10 mouse cellular contexts compared by ENCODE assay signal in genomic region chr19:42034881-42035455, GRCm38 (mm10). TPM values are rescaled to one million over a fixed set of nuclear protein-coding genes. Genes with fewer than 3 reads are reported as not detected.
DNase-seq lines count a peak whose midpoint lies in the region; ATAC-seq and TF ChIP-seq lines count a peak whose summit lies in the region.
"Had no signal": no experiment of that assay in that cellular context is flagged by ENCODE, and none has a peak within 500 bp of the region (broad histone marks: within the 10 kb centered on the region; RNA-seq: fewer than 3 reads in every experiment).

No protein-coding gene starts in this region.

- intact Hi-C loops in left cerebral cortex, adult 2 months (cut with DNase I), result loop anchor here (1.0 to 5.0 kb wide), 3 partner anchors 34 to 131 kb away; no protein-coding TSS in a partner anchor
- intact Hi-C loops in left cerebral cortex, postnatal 36 days (cut with DNase I), result loop anchor here (1.0 to 5.0 kb wide), 3 partner anchors 34 to 132 kb away; partner anchors contain the start of gene Marveld1

- H3K4me3 ChIP-seq in left cerebral cortex, adult 2 months, result no peak overlapping the region
- 0 out of 2 replicates have a peak overlapping the region, but pooled peaks have one; percentile 8 for H3K4me3 ChIP-seq in embryonic facial prominence, embryonic 10.5 days
- H3K4me3 ChIP-seq in limb, embryonic 12.5 days (replicated peaks), result no peak overlapping the region
- H3K4me3 ChIP-seq: myocyte had no signal

- TF ChIP-seq CTCF in left cerebral cortex, adult 2 months (IDR thresholded peaks at IDR 0.05), result no peak

- H3K4me2 ChIP-seq in limb, embryonic 12.5 days, result peak overlapping the region; percentile 21; the same call in 1 of the 2 replicates

- 56% methylated on average over 11 of the region's 11 CpGs for WGBS in embryonic facial prominence, embryonic 10.5 days
- 51% methylated on average over 11 of the region's 11 CpGs for WGBS in limb, embryonic 12.5 days

- peaks cover 12% of the 10 kb centered on the region for H3K36me3 ChIP-seq in embryonic facial prominence, embryonic 10.5 days (replicated peaks)
- peaks cover 18% of the 10 kb centered on the region for H3K36me3 ChIP-seq in limb, embryonic 12.5 days

- H3K27me3 ChIP-seq in embryonic facial prominence, embryonic 10.5 days (replicated peaks; ENCODE audit: low read depth, poor library complexity, severe bottlenecking), result peaks cover 3% of the 10 kb centered on the region
- H3K27me3 ChIP-seq in limb, embryonic 12.5 days, result peaks cover 8% of the 10 kb centered on the region; the same call in 1 of the 2 replicates

- no peaks in the 10 kb centered on the region for H3K9me3 ChIP-seq in embryonic facial prominence, embryonic 10.5 days
- H3K9me3 ChIP-seq in limb, embryonic 12.5 days, result no peaks in the 10 kb centered on the region

- no peak overlapping the region for H3K9ac ChIP-seq in limb, embryonic 12.5 days (replicated peaks)

- peak overlapping the region; percentile 13; the same call in 1 of the 2 replicates for H3K27ac ChIP-seq in left cerebral cortex, adult 2 months
- peak overlapping the region; percentile 49; the same call in 1 of the 2 replicates for H3K27ac ChIP-seq in embryonic facial prominence, embryonic 10.5 days (replicated peaks)
- peak overlapping the region; percentile 70; the same call in 1 of the 2 replicates for H3K27ac ChIP-seq in limb, embryonic 12.5 days

- 0 out of 2 replicates have a peak, but pooled peaks have one; percentile 12 for ATAC-seq in limb, embryonic 12.5 days (ENCODE audit: insufficient number of reproducible peaks, insufficient read depth, low FRiP score, low TSS enrichment, low read depth)

- DNase-seq in gastrocnemius, adult 18-20 months (ENCODE audit: low spot score), result peak; percentile 29
- DNase-seq in gastrocnemius, postnatal 25 days, result no peak
- DNase-seq in left cerebral cortex, adult 2 months (ENCODE audit: extremely low spot score in 1 of 2, low spot score in 2 of 2), result no peak
- DNase-seq in left cerebral cortex, postnatal 36 days (ENCODE audit: low spot score in 2 of 2), result no peak
- no peak for DNase-seq in embryonic facial prominence, embryonic 10.5 days (ENCODE audit: low spot score)
- no peak for DNase-seq in testis, postnatal 10 days (ENCODE audit: low spot score)
- no peak for DNase-seq in thymus, postnatal 4 days

- peaks cover 27% of the 10 kb centered on the region for H3K4me1 ChIP-seq in embryonic facial prominence, embryonic 10.5 days
- H3K4me1 ChIP-seq in limb, embryonic 12.5 days (replicated peaks), result peaks cover 21% of the 10 kb centered on the region

RNA-seq across cellular contexts. Expression of gene Ankrd2, which starts 0.8 kb away (rescaled TPM):
- total RNA-seq in gastrocnemius, adult 18-20 months (2021), result 100 to 1,000 TPM; 180 to 360 TPM
- 1,000 to 10,000 TPM in 1 of 2 experiments, 100 to 1,000 TPM in 1; 167 to 1,046 TPM for total RNA-seq in gastrocnemius, postnatal 25 days (2021)
- total RNA-seq in left cerebral cortex, adult 2 months (2021), result under 1 TPM in 1 of 2 experiments, not detected in 1; 0.42 TPM
- not detected for total RNA-seq in left cerebral cortex, postnatal 36 days (2021)
- 0.22 TPM in 1 of 2 replicates, not detected in the other for polyA plus RNA-seq in embryonic facial prominence, embryonic 10.5 days (2016; fragmentation: Nextera tagmentation; extraction: Ambion mirVana)
- polyA plus RNA-seq in limb, embryonic 12.5 days (2016; fragmentation: Nextera tagmentation; extraction: Ambion mirVana), result 0.25 TPM in 1 of 2 replicates, not detected in the other
- polyA plus RNA-seq: embryonic facial prominence, embryonic 11.5 days had no signal

RNA-seq across cellular contexts. Expression of gene Hoga1, which starts 10.4 kb away (rescaled TPM):
- total RNA-seq in gastrocnemius, adult 18-20 months (2021), result 1 to 10 TPM; 2.8 to 4.2 TPM
- 1 to 10 TPM; 2.1 to 2.3 TPM for total RNA-seq in gastrocnemius, postnatal 25 days (2021)
- total RNA-seq in left cerebral cortex, adult 2 months (2021), result 1 to 10 TPM; 4.1 to 4.2 TPM
- 1 to 10 TPM; 3.4 to 4.2 TPM for total RNA-seq in left cerebral cortex, postnatal 36 days (2021)
- 1.1 and 1.3 TPM in 2 replicates for polyA plus RNA-seq in embryonic facial prominence, embryonic 10.5 days (2016; fragmentation: Nextera tagmentation; extraction: Ambion mirVana)
- 1.5 and 1.9 TPM in 2 replicates for polyA plus RNA-seq in limb, embryonic 12.5 days (2016; fragmentation: Nextera tagmentation; extraction: Ambion mirVana)

RNA-seq across cellular contexts. Expression of gene 4933411K16Rik, which starts 17.1 kb away (rescaled TPM):
- under 1 TPM; 0.48 to 0.85 TPM for total RNA-seq in gastrocnemius, adult 18-20 months (2021)
- total RNA-seq in gastrocnemius, postnatal 25 days (2021), result under 1 TPM; 0.20 to 0.32 TPM
- total RNA-seq in left cerebral cortex, adult 2 months (2021), result 1 to 10 TPM in 1 of 2 experiments, under 1 TPM in 1; 0.75 to 1.2 TPM
- total RNA-seq in left cerebral cortex, postnatal 36 days (2021), result under 1 TPM; 0.62 to 0.86 TPM
- 0.17 TPM in 1 of 2 replicates, not detected in the other for polyA plus RNA-seq in embryonic facial prominence, embryonic 10.5 days (2016; fragmentation: Nextera tagmentation; extraction: Ambion mirVana)
- 0.20 TPM in 1 of 2 replicates, not detected in the other for polyA plus RNA-seq in limb, embryonic 12.5 days (2016; fragmentation: Nextera tagmentation; extraction: Ambion mirVana)
- polyA plus RNA-seq: embryonic facial prominence, embryonic 11.5 days had no signal

RNA-seq across cellular contexts. Expression of gene Morn4, which starts 51.2 kb away (rescaled TPM):
- 1 to 10 TPM; 4.0 to 4.5 TPM for total RNA-seq in gastrocnemius, adult 18-20 months (2021)
- total RNA-seq in gastrocnemius, postnatal 25 days (2021), result 1 to 10 TPM; 1.2 to 1.8 TPM
- 10 to 100 TPM; 64.0 to 66.2 TPM for total RNA-seq in left cerebral cortex, adult 2 months (2021)
- total RNA-seq in left cerebral cortex, postnatal 36 days (2021), result 10 to 100 TPM; 67.8 to 75.3 TPM
- 47.9 and 48.1 TPM in 2 replicates for polyA plus RNA-seq in embryonic facial prominence, embryonic 10.5 days (2016; fragmentation: Nextera tagmentation; extraction: Ambion mirVana)
- polyA plus RNA-seq in limb, embryonic 12.5 days (2016; fragmentation: Nextera tagmentation; extraction: Ambion mirVana), result 37.7 and 39.1 TPM in 2 replicates

RNA-seq across cellular contexts. Expression of gene Ubtd1, which starts 53.4 kb away (rescaled TPM):
- total RNA-seq in gastrocnemius, adult 18-20 months (2021), result 10 to 100 TPM; 15.5 to 17.3 TPM
- 10 to 100 TPM; 15.4 to 19.8 TPM for total RNA-seq in gastrocnemius, postnatal 25 days (2021)
- total RNA-seq in left cerebral cortex, adult 2 months (2021), result 10 to 100 TPM; 10.9 to 12.1 TPM
- total RNA-seq in left cerebral cortex, postnatal 36 days (2021), result 10 to 100 TPM; 12.2 to 15.1 TPM
- 13.2 and 13.5 TPM in 2 replicates for polyA plus RNA-seq in embryonic facial prominence, embryonic 10.5 days (2016; fragmentation: Nextera tagmentation; extraction: Ambion mirVana)
- 19.1 and 19.3 TPM in 2 replicates for polyA plus RNA-seq in limb, embryonic 12.5 days (2016; fragmentation: Nextera tagmentation; extraction: Ambion mirVana)

Comparison
In these comparisons a context has a peak if more than half of its experiments do, and no peak if none do; other contexts are left out.
1. H3K27ac ChIP-seq: peak in every context shown above with its lines; median percentile 70 in limb, embryonic 12.5 days; 49 in embryonic facial prominence, embryonic 10.5 days; 13 in left cerebral cortex, adult 2 months.
2. RNA of gene Ankrd2, which starts 0.8 kb away (total RNA-seq): 167 to 1,046 TPM in gastrocnemius, postnatal 25 days and 180 to 360 TPM in gastrocnemius, adult 18-20 months; 0.42 TPM in left cerebral cortex, adult 2 months and not detected in left cerebral cortex, postnatal 36 days; every median in the first group is over 100 times any median in the second.